Mouse (Mus musculus) fibroblast of lung, adult 2 months (primary cell): Measurements from ENCODE around the gene Myh4.

Experiments
- DNase-seq: peaks from one replicate; pipeline ENCODE4 v3.0.0-alpha.2; 2011; ENCODE audit warnings: low read depth

Myh4 gene

DNA sequence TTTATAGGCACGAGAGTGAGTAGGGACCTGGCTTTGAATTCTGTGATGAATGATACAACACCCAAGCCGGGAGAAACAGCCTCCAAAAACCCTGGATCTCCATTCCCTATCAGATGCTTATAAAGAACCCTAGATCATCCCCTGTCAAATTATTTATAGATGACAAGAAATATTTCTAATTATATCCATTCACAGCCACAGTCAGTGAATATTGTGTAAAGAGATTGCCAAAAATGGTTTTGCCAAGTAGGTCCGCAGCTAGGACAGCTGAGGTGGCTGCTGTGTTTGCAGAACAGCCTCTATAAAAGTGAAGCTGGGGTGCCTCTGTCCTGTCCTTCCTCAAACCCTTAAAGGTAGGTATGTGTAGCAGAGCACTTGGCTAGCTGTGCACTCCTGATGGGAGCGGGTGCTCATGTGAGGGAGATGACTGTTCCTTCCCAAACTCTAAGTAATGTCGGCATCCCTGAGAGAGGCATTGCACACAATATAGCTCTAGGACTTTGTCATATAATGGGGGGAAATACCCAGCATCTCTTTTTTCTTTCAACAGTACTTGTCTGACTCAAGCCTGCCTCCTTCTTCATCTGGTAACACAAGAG, at the start of gene Myh4:
TSS of gene Myh4 (plus strand) at position 549 of the 599 bp plus-strand sequence.
- DNase-seq = no peak

DNA sequence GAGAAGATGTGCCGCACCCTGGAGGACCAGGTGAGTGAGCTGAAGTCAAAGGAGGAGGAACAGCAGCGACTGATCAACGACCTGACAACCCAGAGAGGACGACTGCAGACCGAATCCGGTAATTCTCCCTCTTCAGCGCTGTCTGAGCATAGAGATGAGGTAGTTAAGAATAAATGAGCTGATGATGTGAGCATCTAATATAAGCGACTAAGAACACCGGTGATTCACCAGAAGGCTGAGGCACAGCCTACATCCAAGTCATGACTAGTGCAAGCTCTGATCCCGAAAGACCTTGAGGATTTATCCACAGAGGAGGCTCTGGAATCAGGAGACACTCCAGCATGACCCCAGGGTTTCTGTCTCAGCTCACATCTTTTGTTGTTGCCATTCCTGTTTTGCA, 47.5 kb upstream of the Myh4 start:
- no peak for DNase-seq

DNA sequence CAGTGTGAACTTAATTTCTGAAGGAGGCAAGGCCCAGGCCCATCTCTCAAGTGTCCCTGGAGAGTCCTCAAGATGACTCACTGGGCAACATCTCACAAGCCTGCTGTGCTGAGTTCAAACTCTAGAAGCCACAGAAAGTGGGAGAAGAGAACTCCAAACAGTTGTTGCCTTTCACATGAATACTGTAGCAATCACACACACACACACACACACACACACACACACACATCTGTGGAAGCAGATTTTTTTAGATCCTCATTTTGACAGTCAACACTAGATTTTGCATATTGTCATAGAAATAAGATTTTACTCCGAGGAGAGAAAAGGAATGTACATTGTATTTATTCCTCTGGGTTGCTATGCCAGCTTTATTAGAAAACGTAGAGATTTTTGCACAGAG, 47.0 kb upstream of the Myh4 start:
- no peak for DNase-seq

DNA sequence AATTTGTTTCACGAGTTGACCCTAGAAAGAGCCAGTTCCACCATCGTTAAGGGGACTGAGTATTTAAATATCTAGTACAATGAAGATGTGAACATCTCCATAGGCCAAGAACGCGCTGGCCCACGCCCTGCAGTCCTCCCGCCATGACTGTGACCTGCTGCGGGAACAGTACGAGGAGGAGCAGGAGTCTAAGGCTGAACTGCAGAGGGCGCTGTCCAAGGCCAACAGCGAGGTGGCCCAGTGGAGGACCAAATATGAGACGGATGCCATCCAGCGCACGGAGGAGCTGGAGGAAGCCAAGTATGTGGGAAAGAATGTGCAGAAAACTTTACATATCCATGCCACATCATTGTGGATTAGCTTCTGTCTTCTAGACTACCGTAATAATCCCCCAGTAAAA, 46.3 kb upstream of the Myh4 start:
- no peak for DNase-seq

DNA sequence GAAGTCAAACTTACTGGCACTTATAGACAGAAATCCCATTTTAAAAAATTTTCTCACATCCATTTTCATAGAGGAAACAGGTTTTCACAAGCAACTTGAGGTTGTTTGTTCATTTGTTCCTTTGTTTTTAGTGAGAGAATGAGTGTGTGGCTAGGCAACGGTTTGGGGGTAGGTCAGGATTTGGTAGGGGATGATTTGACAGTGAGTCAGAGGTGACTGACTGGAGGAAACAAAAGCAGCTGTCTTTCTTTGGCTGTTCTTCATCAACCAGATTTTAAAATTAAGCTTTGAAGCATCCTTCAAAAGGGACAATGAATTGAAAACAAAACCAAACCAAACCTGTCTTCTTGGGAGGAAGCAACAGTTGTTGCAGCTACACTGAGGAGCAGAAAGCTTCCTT, 38.5 kb upstream of the Myh4 start:
- DNase-seq = no peak

DNA sequence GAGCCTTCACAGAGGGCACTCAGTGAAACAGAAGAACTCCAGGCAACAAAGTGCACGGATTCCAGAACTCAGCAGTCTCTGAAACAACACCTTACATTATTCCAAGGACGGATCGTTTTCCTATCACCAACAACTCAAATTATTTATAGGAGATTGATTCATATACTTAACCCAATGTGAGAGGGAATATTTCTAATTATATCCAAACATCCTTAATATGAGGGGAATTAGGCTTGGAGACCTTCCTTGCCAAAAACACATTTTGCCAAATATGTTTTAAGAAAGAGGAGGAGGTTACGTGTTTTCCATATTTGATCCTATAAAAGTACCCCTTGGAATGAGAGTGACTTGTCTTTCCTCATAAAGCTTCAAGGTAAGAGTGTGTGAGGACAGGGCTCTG, 38.1 kb upstream of the Myh4 start, which contains the start of gene Myh1:
TSS of gene Myh1 (plus strand) at position 301 of the 400 bp plus-strand sequence.
- no peak for DNase-seq

DNA sequence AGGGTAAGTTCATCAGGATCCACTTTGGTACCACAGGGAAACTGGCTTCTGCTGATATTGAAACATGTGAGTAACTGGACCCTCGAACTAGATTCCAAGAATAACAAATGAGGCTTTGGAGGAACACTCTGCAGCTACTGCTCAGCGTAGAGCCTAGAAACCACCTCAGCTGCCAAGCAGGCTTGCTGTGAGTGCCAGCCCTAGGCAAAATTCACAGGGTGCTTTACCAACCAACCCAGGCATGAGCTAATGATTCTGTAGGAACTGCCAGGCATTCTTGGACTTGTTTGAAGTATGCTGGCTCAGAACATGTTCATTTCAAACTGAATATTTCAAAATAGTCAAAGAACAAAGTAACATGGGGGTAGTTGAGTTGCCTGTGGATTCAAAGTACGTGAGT, 33.1 kb upstream of the Myh4 start:
- peak; percentile 9 for DNase-seq

DNA sequence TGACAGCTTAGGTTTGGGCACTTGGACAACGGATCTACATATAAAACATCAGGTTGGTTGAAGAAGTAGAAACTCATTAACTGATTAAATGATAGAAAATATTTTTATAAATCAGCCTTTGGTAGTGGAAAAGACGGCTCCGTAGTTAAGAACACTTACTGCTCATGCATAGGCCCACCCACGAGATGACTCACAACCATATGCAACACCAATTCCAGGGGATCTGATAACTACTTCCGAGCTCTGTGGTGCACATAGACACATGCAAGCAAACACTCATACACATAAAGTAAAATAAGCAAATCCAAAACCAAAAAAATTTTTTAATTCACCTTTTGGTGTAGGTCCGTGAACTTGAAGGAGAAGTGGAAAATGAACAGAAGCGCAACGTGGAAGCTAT, 16.0 kb upstream of the Myh4 start:
- DNase-seq = no peak

DNA sequence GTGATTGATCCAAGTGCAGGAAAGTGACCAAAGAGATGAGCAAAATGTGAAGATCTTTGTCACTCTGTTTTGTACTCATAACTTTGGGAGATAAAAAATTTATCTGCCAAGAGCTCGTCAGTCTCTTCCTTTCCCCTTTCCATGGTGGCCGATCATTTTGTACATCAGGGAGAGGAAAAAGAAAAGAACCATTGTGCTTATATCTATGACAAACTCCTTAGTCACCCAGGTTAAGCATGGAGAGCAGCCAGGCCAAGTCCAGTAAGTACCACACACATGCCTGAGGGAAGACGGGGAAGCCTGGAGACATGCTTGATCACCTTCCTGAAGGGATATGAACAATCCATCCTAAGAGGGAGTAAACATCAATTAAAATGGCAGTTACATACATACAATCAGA, 13.4 kb upstream of the Myh4 start:
- DNase-seq = no peak

DNA sequence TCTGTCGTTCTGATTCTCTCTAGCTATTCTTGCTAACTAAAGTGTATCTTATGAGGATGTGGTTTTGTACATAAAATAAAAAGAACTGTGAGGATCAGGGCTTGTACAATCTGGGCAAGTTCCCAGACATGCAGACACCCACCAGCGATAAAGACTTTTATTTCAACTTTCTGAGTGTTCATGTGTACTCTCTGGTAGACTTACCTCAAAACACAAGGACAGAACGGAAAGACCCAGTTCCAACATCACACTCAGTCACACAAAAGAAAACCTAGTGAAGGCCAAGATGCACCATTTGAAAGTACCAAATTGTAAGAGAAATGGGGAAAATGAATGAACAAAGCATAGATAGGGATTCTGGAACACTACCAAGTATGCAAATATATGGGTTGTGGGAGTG, 9.1 kb upstream of the Myh4 start:
- DNase-seq = no peak

DNA sequence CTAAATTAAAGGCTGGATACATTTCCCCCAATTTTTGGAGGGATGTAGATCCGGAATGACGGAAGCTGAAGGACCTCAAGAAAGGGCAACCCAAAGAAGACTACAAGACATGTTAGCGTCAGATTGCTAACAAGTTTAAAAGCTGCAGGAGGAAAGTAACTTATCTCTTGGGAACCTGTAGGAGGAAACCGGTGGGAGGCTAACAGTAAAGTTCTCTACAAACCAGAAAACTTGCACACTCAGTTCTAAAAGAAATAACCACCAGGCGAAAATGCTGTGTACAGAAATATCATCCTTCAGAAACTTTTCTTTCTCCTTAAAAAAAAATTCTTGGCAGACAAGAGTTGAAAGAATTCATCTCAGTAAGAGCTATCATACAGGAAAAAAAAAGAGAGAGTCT, 8.7 kb upstream of the Myh4 start:
- no peak for DNase-seq

DNA sequence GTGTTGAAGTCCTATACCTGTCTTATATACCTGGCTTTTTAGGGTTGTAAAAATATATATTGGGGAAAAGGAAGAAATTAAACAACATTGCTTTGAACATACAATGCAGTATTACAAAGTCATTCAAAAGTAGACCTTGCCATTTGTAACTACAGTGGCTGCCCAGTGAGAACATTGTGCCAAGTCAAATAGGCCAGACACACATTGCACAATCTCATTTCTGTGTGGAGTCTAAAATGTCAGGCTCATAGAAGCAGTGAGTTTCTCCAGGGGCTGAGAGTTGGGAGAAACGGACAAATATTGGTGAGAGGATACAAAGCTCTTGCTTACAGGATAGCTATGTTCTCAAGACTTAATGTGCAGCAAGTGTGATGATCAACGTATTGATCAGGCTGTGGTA, 7.9 kb upstream of the Myh4 start:
- peak; percentile 20 for DNase-seq

DNA sequence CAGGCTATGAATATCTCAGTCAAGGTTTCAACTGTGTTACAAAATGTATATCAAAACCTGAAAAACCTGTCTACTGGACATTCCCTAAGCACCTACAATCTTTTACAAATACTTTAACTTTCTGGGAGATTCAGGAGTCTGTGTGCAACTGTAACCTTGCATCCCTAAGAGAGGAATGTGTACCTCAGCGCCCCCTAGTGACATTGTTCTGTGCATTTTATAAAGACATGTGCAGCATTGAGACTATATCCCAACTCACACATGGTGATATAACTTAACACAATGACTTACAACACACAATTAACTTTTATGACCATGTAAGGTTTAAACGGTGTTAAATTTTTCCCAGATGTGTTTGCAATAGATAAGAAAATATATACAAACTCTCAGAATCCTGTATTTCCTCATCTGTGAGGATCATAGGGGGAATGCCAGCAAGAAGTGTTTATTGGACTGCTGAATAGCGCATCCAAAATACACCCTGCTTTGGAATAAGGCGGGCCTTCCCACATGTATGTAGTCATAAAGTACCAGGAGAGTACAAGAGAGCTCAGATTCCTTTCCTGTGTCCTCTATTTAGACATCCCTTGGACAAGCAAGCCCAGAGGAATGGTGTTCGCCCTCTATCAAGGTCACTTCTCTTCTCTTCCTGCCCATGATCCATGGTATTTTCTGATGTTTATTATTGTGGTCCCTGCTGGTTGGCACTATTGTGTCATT, 2.0 kb upstream of the Myh4 start:
- peak; percentile 0 for DNase-seq

DNA sequence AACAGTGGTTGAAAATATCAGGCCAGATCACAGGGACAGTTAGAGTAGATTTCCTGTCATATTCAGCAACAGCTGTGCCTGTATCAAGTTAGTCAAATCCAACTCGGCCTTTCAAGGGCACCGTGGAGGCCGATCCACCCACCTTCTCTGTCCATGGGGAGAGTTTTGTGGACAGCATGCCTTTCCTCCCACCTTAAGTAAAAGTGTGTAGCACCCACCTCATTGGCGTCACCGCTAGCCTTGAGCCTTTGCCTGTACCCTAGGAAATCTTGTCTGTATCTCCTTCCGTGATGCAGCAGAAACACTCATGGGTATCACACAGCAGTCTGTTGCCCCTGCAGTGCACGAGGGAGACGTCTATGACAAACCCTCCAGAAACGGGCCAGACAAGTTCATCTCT, 1.0 kb upstream of the Myh4 start:
- DNase-seq = no peak

DNA sequence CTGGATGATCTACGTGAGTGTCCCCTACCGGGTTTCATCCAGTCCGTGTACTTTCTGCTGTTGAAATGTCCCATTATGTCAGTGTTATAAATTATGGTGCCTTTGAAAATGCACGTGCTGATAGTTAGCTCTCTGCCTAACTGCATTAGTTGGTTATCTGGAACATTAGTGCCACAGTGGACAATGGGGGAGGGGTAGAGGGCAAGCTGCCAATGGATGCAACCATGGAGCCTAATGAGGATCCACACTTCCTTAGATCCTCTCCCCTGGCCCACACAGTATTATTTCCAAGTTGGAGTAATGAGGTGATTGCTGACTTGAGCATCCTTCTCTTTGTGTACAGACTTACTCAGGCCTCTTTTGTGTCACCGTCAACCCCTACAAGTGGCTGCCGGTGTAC, 3.2 kb downstream of the Myh4 start:
- DNase-seq = no peak

DNA sequence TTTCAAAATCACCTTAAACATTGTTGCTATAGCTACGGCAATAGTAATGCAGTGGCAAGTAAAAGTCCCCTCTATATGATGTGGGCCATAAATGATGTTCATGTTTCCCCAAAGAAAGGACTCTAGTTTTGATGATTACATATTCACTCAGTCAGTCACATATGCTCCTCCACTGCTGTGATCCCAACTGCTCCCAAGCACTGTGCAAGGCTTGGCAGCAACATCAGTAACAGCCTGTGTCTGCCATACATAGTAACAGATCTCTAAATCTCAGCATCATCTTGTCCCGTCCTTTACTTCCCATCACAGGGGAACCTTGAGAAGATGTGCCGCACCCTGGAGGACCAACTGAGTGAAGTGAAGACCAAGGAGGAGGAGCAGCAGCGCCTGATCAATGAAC, 15.9 kb downstream of the Myh4 start:
- no peak for DNase-seq

DNA sequence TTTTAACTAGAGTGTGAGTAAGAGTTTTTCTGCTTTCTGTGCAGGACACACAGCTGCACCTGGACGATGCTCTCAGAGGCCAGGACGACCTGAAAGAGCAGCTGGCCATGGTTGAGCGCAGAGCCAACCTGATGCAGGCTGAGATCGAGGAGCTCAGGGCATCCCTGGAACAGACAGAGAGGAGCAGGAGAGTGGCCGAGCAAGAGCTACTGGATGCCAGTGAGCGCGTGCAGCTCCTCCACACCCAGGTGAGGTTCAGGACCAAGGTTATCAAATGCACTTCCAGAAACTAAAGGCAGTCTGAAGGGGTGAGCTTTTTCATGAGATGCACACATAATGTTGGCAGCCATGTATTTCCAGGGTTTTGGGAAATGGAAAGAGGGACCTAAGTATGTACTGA, 19.2 kb downstream of the Myh4 start:
- no peak for DNase-seq

DNA sequence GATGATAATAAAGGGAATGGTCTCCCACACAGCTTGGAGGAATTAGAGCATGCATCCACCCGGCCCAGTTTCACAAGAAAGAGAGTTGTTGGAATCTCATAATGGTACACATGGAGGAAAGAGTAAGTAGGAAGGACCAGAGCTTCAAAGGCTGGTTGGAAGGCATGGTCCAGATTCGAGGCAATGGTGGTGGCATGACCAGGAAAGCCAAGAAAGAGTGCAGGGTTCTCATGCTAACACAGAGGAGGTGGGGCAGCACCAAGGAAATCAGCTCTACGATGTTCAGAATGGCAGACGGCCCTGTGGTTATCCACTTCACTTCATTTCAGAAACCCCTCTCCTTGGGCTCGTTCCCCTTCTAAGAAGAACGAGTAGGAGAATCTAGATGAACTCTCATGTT, 23.1 kb downstream of the Myh4 start:
- DNase-seq = no peak

DNA sequence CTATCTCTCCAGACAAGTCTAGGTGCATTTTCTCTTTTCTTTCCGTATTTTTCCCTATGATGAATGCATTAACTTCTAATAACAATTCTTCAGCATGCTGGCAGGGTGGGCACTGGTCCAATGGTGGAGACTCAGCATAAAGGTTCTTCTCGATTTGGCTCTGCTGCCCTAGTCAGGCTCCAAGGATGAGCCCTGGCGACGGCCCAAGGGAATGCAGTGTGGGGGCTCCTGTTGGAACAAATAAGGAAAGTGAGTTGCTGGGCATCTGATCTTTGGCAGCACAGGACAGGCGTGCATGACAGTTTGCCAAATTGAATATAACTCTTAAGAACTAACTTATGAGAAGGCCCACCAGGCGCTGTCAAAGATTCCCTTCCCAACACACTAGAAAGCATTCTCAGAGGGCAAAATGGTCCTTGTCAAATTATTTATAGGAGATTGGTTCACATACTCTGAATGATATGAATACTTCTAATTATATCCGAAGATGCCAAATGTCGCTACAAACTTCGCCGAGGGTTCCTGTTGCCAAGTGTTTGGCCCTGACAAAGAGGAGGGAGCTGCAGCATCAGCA, 38.9 kb downstream of the Myh4 start, which contains the start of gene Myh8:
TSS of gene Myh8 (plus strand) at position 524 of the 574 bp plus-strand sequence.
- no peak for DNase-seq

DNA sequence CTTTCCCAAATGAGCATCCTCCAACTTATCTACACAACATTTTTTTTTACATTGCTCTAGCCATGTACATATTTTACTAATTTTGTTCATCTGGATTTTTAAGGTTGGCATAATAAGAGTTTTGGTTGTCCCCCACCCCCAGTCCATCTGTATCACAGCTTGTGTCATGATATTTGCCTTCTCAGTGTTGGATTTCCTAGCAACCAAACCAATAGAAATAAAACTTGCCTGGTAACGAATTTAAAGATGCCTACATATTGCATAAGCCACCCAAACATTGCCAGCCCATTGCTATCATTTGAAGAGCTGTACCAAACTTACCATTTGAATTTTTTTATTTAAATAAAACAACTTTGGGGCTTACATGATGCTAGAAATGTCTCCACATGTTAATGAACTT, 55.6 kb downstream of the Myh4 start:
- DNase-seq = no peak
